In the genomic region with DNA sequence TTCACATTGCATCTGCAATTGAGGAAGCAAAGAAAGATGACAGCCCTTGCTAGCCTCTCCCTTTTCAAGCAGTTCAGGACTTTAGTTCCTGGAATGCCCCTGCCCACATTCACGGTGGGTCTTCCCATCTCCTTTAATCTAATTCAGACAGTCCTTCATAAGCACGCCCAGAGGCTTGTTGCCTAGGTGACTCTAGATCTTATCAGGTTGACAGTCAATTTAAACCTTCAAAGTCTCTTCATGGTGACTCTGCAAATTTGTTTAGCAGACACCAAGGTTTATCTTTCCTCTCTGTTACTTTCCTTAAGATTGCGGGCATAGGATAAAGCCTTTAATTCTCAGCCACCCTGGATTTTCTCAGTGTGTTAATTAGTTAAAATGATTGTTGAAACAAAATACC, we compare ENCODE assay signal across 25 mouse cellular contexts. TPM values are rescaled to one million over a fixed set of nuclear protein-coding genes. Genes with fewer than 3 reads are reported as not detected.
A peak's percentile ranks its signal among the peaks of the same experiment; 100 is the strongest.
DNase-seq lines count a peak whose midpoint lies in the region; ATAC-seq and TF ChIP-seq lines count a peak whose summit lies in the region.
"Had no signal": no experiment of that assay in that cellular context is flagged by ENCODE, and none has a peak within 500 bp of the region (broad histone marks: within the 10 kb centered on the region; RNA-seq: fewer than 3 reads in every experiment).

No protein-coding gene starts in this region.

- peak; percentile 66 to 68 for TF ChIP-seq EP300 in MEL (IDR thresholded peaks at IDR 0.05; ENCODE audit: low read depth in 1 of 2, low read length in 2 of 2)

- H3K4me2 ChIP-seq in embryonic facial prominence, embryonic 14.5 days (ENCODE audit: low read depth, low read length) = no peak overlapping the region
- H3K4me2 ChIP-seq: heart, embryonic 12.5 days; limb, embryonic 15.5 days; neural tube, embryonic 13.5 days had no signal

- no peak for TF ChIP-seq RAD21 in MEL (IDR thresholded peaks at IDR 0.05; ENCODE audit: low read depth, low read length)

- TF ChIP-seq POLR2A in MEL (IDR thresholded peaks at IDR 0.05; ENCODE audit: control insufficient read depth in 1 of 2, insufficient read depth in 1 of 2, low read depth in 1 of 2, low read length in 2 of 2, poor library complexity in 1 of 2) = no peak

- ATAC-seq in embryonic facial prominence, embryonic 14.5 days (ENCODE audit: low read depth) = no peak
- ATAC-seq in megakaryocyte, adult 5-6 weeks (ENCODE audit: poor library complexity, severe bottlenecking) = peak; percentile 52
- ATAC-seq: forebrain, embryonic 16.5 days; hindbrain, embryonic 16.5 days; lung, postnatal 0 days had no signal

- peak overlapping the region; percentile 51 for H3K27ac ChIP-seq in MEL (ENCODE audit: control insufficient read depth, low read depth, low read length)
- no peak overlapping the region for H3K27ac ChIP-seq in embryonic facial prominence, embryonic 14.5 days (replicated peaks; ENCODE audit: low read depth, low read length)
- H3K27ac ChIP-seq: limb, embryonic 15.5 days; neural tube, embryonic 13.5 days had no signal

- no peak for TF ChIP-seq CTCF in MEL (IDR thresholded peaks at IDR 0.05 in 2 of 3, conservative IDR thresholded peaks at IDR 0.05 in 1 of 3; ENCODE audit: control insufficient read depth in 1 of 3, insufficient read depth in 1 of 3, low read depth in 2 of 3, low read length in 3 of 3, poor library complexity in 1 of 3, severe bottlenecking in 1 of 3)

- H3K9me3 ChIP-seq in MEL (replicated peaks; ENCODE audit: insufficient read depth, low read length) = peaks cover 2% of the 10 kb centered on the region; the same call in 1 of the 2 replicates
- H3K9me3 ChIP-seq in embryonic facial prominence, embryonic 14.5 days (ENCODE audit: control insufficient read depth, low read length) = peaks cover 4% of the 10 kb centered on the region; the same call in 1 of the 2 replicates
- H3K9me3 ChIP-seq: limb, embryonic 15.5 days had no signal

- H3K9ac ChIP-seq in MEL (ENCODE audit: control insufficient read depth, low read depth, low read length, poor library complexity, severe bottlenecking) = no peak overlapping the region
- H3K9ac ChIP-seq in embryonic facial prominence, embryonic 14.5 days (ENCODE audit: low read depth, low read length) = no peak overlapping the region
- H3K9ac ChIP-seq: heart, embryonic 12.5 days; limb, embryonic 15.5 days; neural tube, embryonic 13.5 days had no signal

- no peaks in the 10 kb centered on the region for H3K27me3 ChIP-seq in MEL (ENCODE audit: control insufficient read depth in 1 of 2, insufficient read depth in 2 of 2, low read length in 2 of 2)
- H3K27me3 ChIP-seq in embryonic facial prominence, embryonic 14.5 days (replicated peaks; ENCODE audit: control insufficient read depth, insufficient read depth, low read length) = no peaks in the 10 kb centered on the region
- H3K27me3 ChIP-seq: heart, embryonic 12.5 days; limb, embryonic 15.5 days; neural tube, embryonic 13.5 days had no signal

- peaks cover 3 to 4% of the 10 kb centered on the region in 2 experiments; a peak in 2 of 4 replicates for H3K4me1 ChIP-seq in MEL (ENCODE audit: control insufficient read depth in 1 of 2, insufficient read depth in 2 of 2, low read length in 2 of 2)
- no peaks in the 10 kb centered on the region for H3K4me1 ChIP-seq in embryonic facial prominence, embryonic 14.5 days (ENCODE audit: control insufficient read depth, insufficient read depth, low read length)
- H3K4me1 ChIP-seq: heart, embryonic 12.5 days; limb, embryonic 15.5 days; neural tube, embryonic 13.5 days had no signal

- H3K36me3 ChIP-seq in MEL (ENCODE audit: control insufficient read depth in 1 of 2, insufficient read depth in 2 of 2, low read length in 2 of 2) = peaks cover 0 to 2% of the 10 kb centered on the region in 2 experiments; a peak in 2 of 4 replicates
- H3K36me3 ChIP-seq in embryonic facial prominence, embryonic 14.5 days (ENCODE audit: control insufficient read depth, insufficient read depth, low read length) = no peaks in the 10 kb centered on the region
- H3K36me3 ChIP-seq: heart, embryonic 12.5 days; limb, embryonic 15.5 days; neural tube, embryonic 13.5 days had no signal

- H3K79me2 ChIP-seq in MEL (ENCODE audit: control insufficient read depth, insufficient read depth, low read length, poor library complexity) = no peaks in the 10 kb centered on the region

- DNase-seq in embryo, embryonic 10 days (ENCODE audit: low spot score) = peak; percentile 7
- DNase-seq in embryo, embryonic 10.5 days (ENCODE audit: low spot score) = no peak
- peak; percentile 78 for DNase-seq in MEL (ENCODE audit: low read depth, low spot score)
- peak; percentile 3 for DNase-seq in embryonic facial prominence, embryonic 14.5 days (ENCODE audit: low spot score)
- DNase-seq in Muller cell, postnatal 12 days (ENCODE audit: inconsistent ontology term) = no peak
- no peak for DNase-seq in layer of hippocampus, postnatal 36 days
- DNase-seq in retina, postnatal 1 day = no peak
- DNase-seq: adrenal gland, adult 8-10 months; cerebellum, adult 18-20 months; cerebellum, postnatal 36 days; kidney, adult 18-20 months; kidney, postnatal 14 days; right cerebral cortex, postnatal 25 days; thymus, postnatal 25 days had no signal

- WGBS in embryonic facial prominence, embryonic 14.5 days = 46% methylated on average over 3 of the region's 3 CpGs

- H3K4me3 ChIP-seq in MEL (ENCODE audit: control insufficient read depth in 1 of 2, insufficient read depth in 1 of 2, low read depth in 2 of 2, low read length in 2 of 2) = no peak overlapping the region
- H3K4me3 ChIP-seq in embryonic facial prominence, embryonic 14.5 days (ENCODE audit: low read depth, low read length) = no peak overlapping the region
- H3K4me3 ChIP-seq: heart, embryonic 12.5 days; limb, embryonic 15.5 days; neural tube, embryonic 13.5 days had no signal

TF ChIP-seq in MEL, 35 proteins besides CTCF, POLR2A, EP300 and RAD21 (continues in another document):
- no peak for TF ChIP-seq MYC (IDR thresholded peaks at IDR 0.05; ENCODE audit: low read depth, low read length)
- no peak for TF ChIP-seq HCFC1 (IDR thresholded peaks at IDR 0.05; ENCODE audit: low read depth, low read length)
- peak; percentile 68; the same call in 1 of the 2 replicates for TF ChIP-seq MAFK (IDR thresholded peaks at IDR 0.05; ENCODE audit: borderline replicate concordance, low read depth, low read length)
- no peak for TF ChIP-seq ZKSCAN1 (IDR thresholded peaks at IDR 0.05; ENCODE audit: low read depth, low read length)
- TF ChIP-seq SIN3A (IDR thresholded peaks at IDR 0.05; ENCODE audit: low read length) = no peak
- no peak for TF ChIP-seq CHD2 (IDR thresholded peaks at IDR 0.05; ENCODE audit: low read length)
- no peak for TF ChIP-seq JUND (IDR thresholded peaks at IDR 0.05; ENCODE audit: low read depth, low read length)
- TF ChIP-seq TBP (IDR thresholded peaks at IDR 0.05; ENCODE audit: low read depth, low read length) = no peak
- peak; percentile 90 for TF ChIP-seq GATA1 (IDR thresholded peaks at IDR 0.05; ENCODE audit: low read depth, low read length)
- TF ChIP-seq MYB (IDR thresholded peaks at IDR 0.05; ENCODE audit: low read depth, low read length) = no peak
- TF ChIP-seq KAT2A (conservative IDR thresholded peaks at IDR 0.05; ENCODE audit: low read depth, low read length) = no peak
- TF ChIP-seq NELFE (IDR thresholded peaks at IDR 0.05; ENCODE audit: low read depth, low read length) = no peak
- TF ChIP-seq ZMIZ1 (IDR thresholded peaks at IDR 0.05; ENCODE audit: low read depth, low read length) = no peak
- peak; percentile 50 for TF ChIP-seq TAL1 (IDR thresholded peaks at IDR 0.05; ENCODE audit: low read length)
- no peak for TF ChIP-seq MXI1 (IDR thresholded peaks at IDR 0.05; ENCODE audit: low read depth, low read length)
- TF ChIP-seq USF1 (IDR thresholded peaks at IDR 0.05; ENCODE audit: low read depth, low read length) = no peak
- TF ChIP-seq ETS1 (IDR thresholded peaks at IDR 0.05; ENCODE audit: low read depth, low read length) = peak; percentile 76
- no peak for TF ChIP-seq ZNF384 (IDR thresholded peaks at IDR 0.05; ENCODE audit: low read depth, low read length)
- 0 out of 2 replicates have a peak, but pooled peaks have one; percentile 36 for TF ChIP-seq ELF1 (IDR thresholded peaks at IDR 0.05; ENCODE audit: low read depth, low read length)
- TF ChIP-seq MEF2A (IDR thresholded peaks at IDR 0.05; ENCODE audit: extremely low read depth, insufficient replicate concordance, low read depth, low read length, poor library complexity, severe bottlenecking) = no peak
- peak; percentile 46; the same call in 1 of the 2 replicates for TF ChIP-seq TCF12 (IDR thresholded peaks at IDR 0.05; ENCODE audit: low read depth, low read length)
- no peak for TF ChIP-seq NRF1 (IDR thresholded peaks at IDR 0.05; ENCODE audit: insufficient read depth, low read depth, low read length, poor library complexity, severe bottlenecking)
- TF ChIP-seq BHLHE40 (IDR thresholded peaks at IDR 0.05; ENCODE audit: borderline replicate concordance, low read depth, low read length) = no peak

RNA-seq across cellular contexts. Expression of a gene that starts 23.4 kb away (rescaled TPM):
- total RNA-seq in MEL (2012; rRNA removed) = 0.12 and 0.39 TPM in 2 replicates
- under 1 TPM in 1 of 2 experiments, not detected in 1; 0.18 TPM for polyA plus RNA-seq in MEL (2012; ENCODE audit: insufficient read depth in 1 of 2, insufficient read length in 2 of 2, low read depth in 1 of 2, low replicate concordance in 2 of 2, missing spikeins in 1 of 2)
- polyA plus RNA-seq in embryonic facial prominence, embryonic 14.5 days (2014; fragmentation: Nextera tagmentation; extraction: Ambion mirVana) = not detected in 2 replicates
- total RNA-seq in megakaryocyte, adult 5-6 weeks (2015) = 1.3 and 3.2 TPM in 2 replicates
- total RNA-seq in megakaryocyte, adult 5-6 weeks (2017) = 0.40 and 2.7 TPM in 2 replicates
- not detected for total RNA-seq in layer of hippocampus, postnatal 36 days (2021)
- total RNA-seq: layer of hippocampus, postnatal 10 days; left cerebral cortex, postnatal 14 days had no signal
- polyA plus RNA-seq: forebrain, embryonic 16.5 days; hindbrain, embryonic 16.5 days; neural tube, embryonic 13.5 days had no signal

RNA-seq across cellular contexts. Expression of a gene that starts 25.6 kb away (rescaled TPM):
- total RNA-seq in MEL (2012; rRNA removed) = 4.7 and 6.4 TPM in 2 replicates
- polyA plus RNA-seq in MEL (2012; ENCODE audit: insufficient read depth in 1 of 2, insufficient read length in 2 of 2, low read depth in 1 of 2, low replicate concordance in 2 of 2, missing spikeins in 1 of 2) = 1 to 10 TPM in 1 of 2 experiments, not detected in 1; 8.2 TPM
- polyA plus RNA-seq in embryonic facial prominence, embryonic 14.5 days (2014; fragmentation: Nextera tagmentation; extraction: Ambion mirVana) = 1.6 and 3.2 TPM in 2 replicates
- 226 and 271 TPM in 2 replicates for total RNA-seq in megakaryocyte, adult 5-6 weeks (2015)
- 174 and 196 TPM in 2 replicates for total RNA-seq in megakaryocyte, adult 5-6 weeks (2017)
- total RNA-seq in layer of hippocampus, postnatal 36 days (2021) = 1 to 10 TPM; 4.5 to 4.6 TPM

RNA-seq across cellular contexts. Expression of a gene that starts 38.0 kb away (rescaled TPM):
- total RNA-seq in MEL (2012; rRNA removed) = not detected in 2 replicates
- not detected for polyA plus RNA-seq in MEL (2012; ENCODE audit: insufficient read depth in 1 of 2, insufficient read length in 2 of 2, low read depth in 1 of 2, low replicate concordance in 2 of 2, missing spikeins in 1 of 2)
- polyA plus RNA-seq in embryonic facial prominence, embryonic 14.5 days (2014; fragmentation: Nextera tagmentation; extraction: Ambion mirVana) = not detected in 2 replicates
- not detected in 2 replicates for total RNA-seq in megakaryocyte, adult 5-6 weeks (2015)
- total RNA-seq in megakaryocyte, adult 5-6 weeks (2017) = not detected in 2 replicates
- under 1 TPM; 0.45 to 0.58 TPM for total RNA-seq in layer of hippocampus, postnatal 36 days (2021)
- total RNA-seq: adrenal gland, adult 8-10 months; heart, postnatal 25 days had no signal
- polyA plus RNA-seq: heart, embryonic 12.5 days; stomach, embryonic 16.5 days had no signal

Comparison
In these comparisons a context has a peak if more than half of its experiments do, and no peak if none do; other contexts are left out.
1. DNase-seq: peak in embryo, embryonic 10 days (single experiment), MEL (single experiment) and embryonic facial prominence, embryonic 14.5 days (single experiment); none in embryo, embryonic 10.5 days (single experiment), Muller cell, postnatal 12 days (single experiment), layer of hippocampus, postnatal 36 days (0 of 2) and retina, postnatal 1 day (single experiment).
2. RNA of a gene that starts 25.6 kb away (total RNA-seq): 174 to 271 TPM in megakaryocyte, adult 5-6 weeks; 4.7 to 6.4 TPM in MEL and 4.5 to 4.6 TPM in layer of hippocampus, postnatal 36 days; every median in the first group is over 10 times any median in the second.